Mouse (Mus musculus) C2C12 (cell line): ENCODE results near the gene Ensa. TPM values are rescaled to one million over a fixed set of nuclear protein-coding genes. Genes with fewer than 3 reads are reported as not detected.
A peak's percentile ranks its signal among the peaks of the same experiment; 100 is the strongest.

Experiments used
- H3K27me3 ChIP-seq: one replicate; pipeline ENCODE4 v1.6.1; 2011; ENCODE audit not compliant: control insufficient read depth, insufficient read depth, insufficient read length
- H3K36me3 ChIP-seq: one replicate; pipeline ENCODE4 v1.6.1; 2011; ENCODE audit not compliant: control insufficient read depth, insufficient read depth
- H3K4me3 ChIP-seq: one replicate; pipeline ENCODE4 v1.5.1; 2011; ENCODE audit warnings: mild to moderate bottlenecking, control low read depth; ENCODE audit not compliant: poor library complexity, insufficient read depth, severe bottlenecking
- H3K79me2 ChIP-seq: one replicate; pipeline ENCODE4 v1.6.1; 2011; ENCODE audit not compliant: control insufficient read depth, insufficient read depth
- H3K79me3 ChIP-seq: one replicate; pipeline ENCODE4 v1.6.1; 2011; ENCODE audit warnings: low read depth, control low read depth
- H3ac ChIP-seq: one replicate; pipeline ENCODE3; 2011; ENCODE audit warnings: low read depth; ENCODE audit not compliant: control insufficient read depth, insufficient read length
- CEBPB ChIP-seq: IDR thresholded peaks from one replicate; pipeline ENCODE4 v1.6.1; 2011; ENCODE audit warnings: low read depth, mild to moderate bottlenecking, control low read depth, moderate library complexity
- CTCF ChIP-seq: IDR thresholded peaks from one replicate; pipeline ENCODE4 v1.5.1; 2011; ENCODE audit not compliant: control insufficient read depth, insufficient read depth, insufficient read length
- FOSL1 ChIP-seq: IDR thresholded peaks from one replicate; pipeline ENCODE4 v1.8.0; 2011; ENCODE audit warnings: mild to moderate bottlenecking, low read length; ENCODE audit not compliant: poor library complexity, insufficient read depth, severe bottlenecking
- MAX ChIP-seq: IDR thresholded peaks from one replicate; pipeline ENCODE4 v1.6.1; 2011; ENCODE audit warnings: mild to moderate bottlenecking, control low read depth
- MYOD1 ChIP-seq: IDR thresholded peaks from one replicate; pipeline ENCODE4 v1.6.1; 2011; ENCODE audit warnings: low read depth; ENCODE audit not compliant: control insufficient read depth, insufficient read length
- MYOG ChIP-seq: IDR thresholded peaks from one replicate; pipeline ENCODE4 v1.6.1; 2011; ENCODE audit not compliant: control insufficient read depth, insufficient read length; ENCODE audit errors: extremely low read depth
- USF1 ChIP-seq: IDR thresholded peaks from one replicate; pipeline ENCODE4 v1.6.1; 2011; ENCODE audit warnings: low read depth, mild to moderate bottlenecking, control low read depth, moderate library complexity
- long read RNA-seq, 2 experiments: library from polyadenylated mRNA; unstranded; transcript quantifications; one replicate each; pipeline ENCODE4 v2.0.0; 2019 to 2020
- polyA plus RNA-seq: library from polyadenylated mRNA; unstranded; fragments of >200 nt; fragmentation: generic; extraction: Trizol; gene quantifications from one replicate; pipeline ENCODE4 v1.2.1, GENCODE M21; 2012; ENCODE audit warnings: missing spikeins

The Ensa gene
- 42.0 TPM for polyA plus RNA-seq
- long read RNA-seq, experiment 1, transcript Ensa-202 (4 exons, 1,130 nt) = minor isoform, 8 of 53 reads
- long read RNA-seq, experiment 1, transcript Ensa-201 (3 exons, 3,845 nt) = major isoform, 33 of 53 reads
- long read RNA-seq, experiment 1, partial matches to known transcripts = 0 of 53 reads
- long read RNA-seq, experiment 1, other reads (novel, unspliced or antisense) = 12 of 53 reads
- long read RNA-seq, experiment 2, transcript Ensa-201 (3 exons, 3,845 nt) = major isoform, 233 of 255 reads
- long read RNA-seq, experiment 2, transcript Ensa-202 (4 exons, 1,130 nt) = minor isoform, 10 of 255 reads
- long read RNA-seq, experiment 2, partial matches to known transcripts = 7 of 255 reads
- long read RNA-seq, experiment 2, other reads (novel, unspliced or antisense) = 4 of 255 reads

- Histone ChIP-seq H3K36me3 (peaks cover 24% of the 10 kb centered on the region), H3K4me3 (peak within 1 kb of the TSS; percentile 59), H3K79me2 (peaks cover 45% of the 10 kb centered on the region), H3K27me3 (no peaks in the 10 kb centered on the region), H3ac (peak within 1 kb of the TSS; percentile 59), H3K79me3 (peaks cover 28% of the 10 kb centered on the region)
- TF ChIP-seq USF1 = no peak
- TF ChIP-seq CTCF = no peak
- no peak for TF ChIP-seq MAX
- peak; percentile 5 for TF ChIP-seq CEBPB
- no peak for TF ChIP-seq MYOG
Measured at GRCm38 (mm10) chr3:95624628-95625503, at the start of gene Ensa. Gene Ensa, plus strand, starts transcription at chr3:95624993.

GRCm38 (mm10) chr3:95587754-95588603 is 36.8 kb upstream of the Ensa start:
- no peak overlapping the region for H3K4me3 ChIP-seq
- TF ChIP-seq FOSL1 (no peak), MAX (no peak), MYOD1 (no peak), CTCF (no peak), USF1 (no peak), CEBPB (no peak), MYOG (no peak)
- H3K27me3 ChIP-seq = no peaks in the 10 kb centered on the region
- no peak overlapping the region for H3ac ChIP-seq
- peaks cover 12% of the 10 kb centered on the region for H3K79me2 ChIP-seq
- H3K36me3 ChIP-seq = peaks cover 9% of the 10 kb centered on the region
- no peaks in the 10 kb centered on the region for H3K79me3 ChIP-seq

GRCm38 (mm10) chr3:95588604-95589086 is 36.1 kb upstream of the Ensa start, which contains the start of gene Golph3l:
Gene Golph3l, plus strand, starts transcription at chr3:95588934.
- Histone ChIP-seq H3K36me3 (peaks cover 9% of the 10 kb centered on the region), H3ac (peak within 1 kb of the TSS; percentile 32), H3K27me3 (no peaks in the 10 kb centered on the region), H3K4me3 (peak within 1 kb of the TSS; percentile 48), H3K79me2 (peaks cover 12% of the 10 kb centered on the region), H3K79me3 (no peaks in the 10 kb centered on the region)
- TF ChIP-seq FOSL1 (no peak), CEBPB (peak; percentile 43), MYOD1 (no peak), USF1 (no peak)

- Histone ChIP-seq H3K27me3 (no peaks in the 10 kb centered on the region), H3K36me3 (no peaks in the 10 kb centered on the region), H3K4me3 (no peak overlapping the region), H3K79me2 (no peaks in the 10 kb centered on the region), H3K79me3 (no peaks in the 10 kb centered on the region), H3ac (no peak overlapping the region)
- TF ChIP-seq USF1 (no peak), FOSL1 (no peak), MYOG (no peak), CTCF (no peak)
Measured at GRCm38 (mm10) chr3:95598734-95599133, 26.1 kb upstream of the Ensa start.

GRCm38 (mm10) chr3:95601287-95601686 is 23.5 kb upstream of the Ensa start:
- no peaks in the 10 kb centered on the region for H3K79me2 ChIP-seq
- no peak overlapping the region for H3ac ChIP-seq
- TF ChIP-seq MYOG (no peak), CTCF (no peak), MYOD1 (no peak), MAX (no peak), FOSL1 (no peak), CEBPB (no peak), USF1 (no peak)
- no peak overlapping the region for H3K4me3 ChIP-seq
- H3K27me3 ChIP-seq = no peaks in the 10 kb centered on the region
- no peaks in the 10 kb centered on the region for H3K36me3 ChIP-seq
- H3K79me3 ChIP-seq = no peaks in the 10 kb centered on the region
